Mouse (Mus musculus): ENCODE data around the gene Sema4g.

DNA sequence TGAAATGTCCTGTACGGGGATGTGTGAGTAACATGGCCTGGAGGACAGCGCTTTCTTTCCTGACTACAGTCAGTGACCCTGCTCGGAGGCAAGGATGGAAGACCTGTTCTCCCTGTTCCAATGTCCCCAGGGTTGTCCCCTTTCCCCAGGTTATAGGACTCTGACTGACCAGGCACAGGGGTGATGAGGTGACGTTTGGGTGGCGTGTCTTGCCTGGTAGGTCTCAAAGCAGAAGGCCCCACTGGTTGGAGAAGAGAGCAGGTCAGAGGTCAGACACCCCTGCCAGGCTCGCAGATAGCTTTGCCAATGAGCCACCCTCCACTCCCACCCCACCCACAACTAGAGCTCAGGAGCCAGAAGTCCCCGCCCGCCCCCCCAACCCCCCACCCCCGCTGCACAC, 40.7 kb downstream of the Sema4g start:
- TF ChIP-seq POLR2A (IDR thresholded peaks at IDR 0.05; ENCODE audit: control insufficient read depth in 1 of 2, insufficient read depth in 1 of 2, low read depth in 1 of 2, low read length in 2 of 2, poor library complexity in 1 of 2): no peak
- TF ChIP-seq CTCF (IDR thresholded peaks at IDR 0.05 in 2 of 3, conservative IDR thresholded peaks at IDR 0.05 in 1 of 3; ENCODE audit: control insufficient read depth in 1 of 3, insufficient read depth in 1 of 3, low read depth in 2 of 3, low read length in 3 of 3, poor library complexity in 1 of 3, severe bottlenecking in 1 of 3): no peak
- no peak for TF ChIP-seq USF2 (IDR thresholded peaks at IDR 0.05; ENCODE audit: borderline replicate concordance in 1 of 2, insufficient read depth in 1 of 2, low read depth in 1 of 2, low read length in 2 of 2)
- no peak for TF ChIP-seq E2F4 (IDR thresholded peaks at IDR 0.05; ENCODE audit: borderline replicate concordance, low read depth, low read length)
- TF ChIP-seq MXI1 (IDR thresholded peaks at IDR 0.05; ENCODE audit: low read depth, low read length): no peak
- TF ChIP-seq SMC3 (IDR thresholded peaks at IDR 0.05; ENCODE audit: low read depth, low read length): no peak
- no peak for TF ChIP-seq TCF12 (IDR thresholded peaks at IDR 0.05; ENCODE audit: low read depth, low read length)
- TF ChIP-seq BHLHE40 (IDR thresholded peaks at IDR 0.05; ENCODE audit: borderline replicate concordance, low read depth, low read length): no peak
- no peak for TF ChIP-seq HCFC1 (IDR thresholded peaks at IDR 0.05; ENCODE audit: low read depth, low read length)
- no peak for TF ChIP-seq ZNF384 (IDR thresholded peaks at IDR 0.05; ENCODE audit: low read depth, low read length)
- TF ChIP-seq CHD2 (IDR thresholded peaks at IDR 0.05; ENCODE audit: low read length): no peak
- no peak for TF ChIP-seq GATA1 (IDR thresholded peaks at IDR 0.05; ENCODE audit: low read depth, low read length)
- TF ChIP-seq ETS1 (IDR thresholded peaks at IDR 0.05; ENCODE audit: low read depth, low read length): no peak
- TF ChIP-seq EP300 (IDR thresholded peaks at IDR 0.05; ENCODE audit: low read depth in 1 of 2, low read length in 2 of 2): no peak
